Mouse (Mus musculus) small intestine, adult 2 months (tissue): ENCODE measurements around the gene Plch1.

Source experiments
- CTCF ChIP-seq: fragments of 200-500 bp; IDR thresholded peaks from 2 replicates; pipeline ENCODE4 v1.5.1; 2012; ENCODE audit warnings: low read depth, mild to moderate bottlenecking, control low read depth, inconsistent platforms, low read length, moderate library complexity, mixed read lengths; ENCODE audit not compliant: insufficient replicate concordance, insufficient read length; ENCODE audit errors: extremely low read depth
- POLR2A ChIP-seq: fragments of 200-500 bp; IDR thresholded peaks from 2 replicates; pipeline ENCODE4 v1.6.1; 2012; ENCODE audit warnings: low read depth, mild to moderate bottlenecking, control low read depth, inconsistent platforms, low read length, moderate library complexity

DNA sequence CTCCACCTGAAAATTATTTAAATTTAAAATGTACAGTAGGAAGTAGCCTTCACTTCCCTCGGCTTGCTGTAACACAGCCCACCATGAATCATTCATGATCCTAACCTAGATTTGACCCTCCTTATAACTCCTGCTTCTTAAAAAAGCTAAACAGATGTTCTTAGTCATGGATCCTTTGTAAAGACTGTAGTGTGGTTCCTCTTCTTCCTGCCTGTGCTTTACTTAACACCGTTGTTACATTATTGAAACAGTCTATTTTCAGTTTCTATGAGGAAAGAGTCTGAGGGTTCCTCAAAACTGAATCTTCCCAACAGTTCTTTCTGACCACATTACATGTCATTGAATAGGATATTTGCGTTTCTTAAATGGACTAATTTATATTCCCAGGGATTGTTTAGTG, 234.0 kb downstream of the Plch1 start:
- TF ChIP-seq CTCF (no peak), POLR2A (no peak)
